Mouse (Mus musculus) kidney, postnatal 25 days (tissue): Measurements from ENCODE around the gene Psmd6.
A peak's percentile ranks its signal among the peaks of the same experiment; 100 is the strongest.

ENCODE experiments used
- DNase-seq, 2 experiments: peaks; one replicate each; pipeline ENCODE4 v3.0.0; 2021; ENCODE audit warnings: mixed read lengths in 2 of 2

The Psmd6 gene

DNA sequence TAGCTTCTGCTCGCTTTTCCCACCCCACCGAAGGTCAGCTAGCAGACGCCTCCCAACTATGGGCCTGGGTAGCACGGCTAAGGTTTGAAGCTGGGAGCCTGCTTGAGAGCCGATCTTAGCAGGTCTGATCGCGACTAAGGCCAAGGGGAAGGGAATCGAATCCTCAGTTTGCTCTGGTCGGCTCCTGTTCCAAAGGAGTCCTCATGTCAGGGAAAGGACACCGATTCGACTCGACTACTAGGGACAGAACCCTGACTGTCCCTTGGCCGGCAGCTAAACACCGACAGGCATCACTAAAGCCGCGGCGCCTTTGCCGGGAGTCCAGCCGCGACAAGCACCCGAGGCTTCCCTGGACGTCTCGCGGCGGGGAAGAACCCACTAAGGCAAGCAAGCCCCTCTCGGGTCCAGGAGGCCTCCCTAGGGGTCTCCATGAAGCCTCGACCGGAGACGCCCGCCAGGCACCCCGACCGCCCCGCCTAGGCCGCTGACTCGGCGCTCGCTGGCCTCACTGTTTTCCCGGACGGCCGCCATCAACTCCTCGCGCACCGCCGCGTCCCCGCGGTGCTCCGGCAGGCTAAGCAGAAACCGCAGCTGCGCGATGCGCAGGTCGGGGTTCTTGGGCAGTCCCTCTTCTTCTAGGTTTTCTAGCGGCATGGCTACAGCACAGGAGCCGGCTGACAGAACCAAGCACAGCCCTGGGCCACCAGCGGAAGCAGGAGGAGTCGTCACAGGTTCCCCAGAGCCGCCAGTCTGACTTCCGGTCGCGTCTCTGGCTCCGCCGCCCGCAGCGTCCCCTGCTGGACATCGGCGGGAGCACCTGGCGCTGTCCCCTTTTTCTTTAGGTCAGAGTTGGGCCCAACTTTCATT is at the start of gene Psmd6:
Psmd6 (minus strand) TSS at position 755 of the 867 bp plus-strand sequence.
- DNase-seq, result peak; percentile 91 to 93

DNA sequence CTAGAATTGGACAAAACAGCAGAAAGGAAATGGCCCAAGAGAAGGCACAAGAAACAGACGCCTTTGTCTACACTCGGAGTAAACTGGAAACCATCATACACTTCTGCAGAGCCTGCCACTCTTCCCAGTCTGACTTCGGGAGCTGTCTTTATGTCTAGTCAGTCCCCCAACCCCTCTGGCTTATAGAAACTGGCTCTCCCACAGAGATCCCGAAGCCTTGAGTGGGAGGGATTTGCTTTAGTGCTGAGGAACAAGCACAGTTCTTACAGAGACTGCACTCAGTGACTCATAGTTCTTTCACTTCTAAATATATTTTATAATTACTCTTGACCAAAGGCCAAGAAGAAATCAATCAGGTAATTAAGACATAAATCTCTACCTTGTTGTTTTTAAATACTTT is 10.1 kb downstream of the Psmd6 start:
- DNase-seq, result no peak

DNA sequence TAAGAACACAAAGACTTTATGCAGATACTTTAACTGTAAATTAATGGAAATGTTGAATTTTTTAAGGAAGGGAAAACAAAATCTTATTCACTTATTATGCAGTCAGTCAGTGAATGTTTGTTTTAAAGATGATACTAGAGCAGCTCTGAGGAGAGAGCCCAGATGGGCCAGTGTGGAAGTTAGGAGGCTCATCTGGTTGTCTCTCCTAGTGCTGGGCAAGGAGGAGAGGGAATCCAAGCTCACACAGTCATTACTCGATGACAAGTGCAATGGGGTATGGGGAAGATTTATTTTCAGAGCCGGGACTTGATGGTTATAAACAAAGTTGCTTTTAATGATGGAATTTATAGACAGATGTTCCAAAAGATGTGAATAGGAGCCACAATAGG is 15.9 kb downstream of the Psmd6 start:
- DNase-seq, result no peak

DNA sequence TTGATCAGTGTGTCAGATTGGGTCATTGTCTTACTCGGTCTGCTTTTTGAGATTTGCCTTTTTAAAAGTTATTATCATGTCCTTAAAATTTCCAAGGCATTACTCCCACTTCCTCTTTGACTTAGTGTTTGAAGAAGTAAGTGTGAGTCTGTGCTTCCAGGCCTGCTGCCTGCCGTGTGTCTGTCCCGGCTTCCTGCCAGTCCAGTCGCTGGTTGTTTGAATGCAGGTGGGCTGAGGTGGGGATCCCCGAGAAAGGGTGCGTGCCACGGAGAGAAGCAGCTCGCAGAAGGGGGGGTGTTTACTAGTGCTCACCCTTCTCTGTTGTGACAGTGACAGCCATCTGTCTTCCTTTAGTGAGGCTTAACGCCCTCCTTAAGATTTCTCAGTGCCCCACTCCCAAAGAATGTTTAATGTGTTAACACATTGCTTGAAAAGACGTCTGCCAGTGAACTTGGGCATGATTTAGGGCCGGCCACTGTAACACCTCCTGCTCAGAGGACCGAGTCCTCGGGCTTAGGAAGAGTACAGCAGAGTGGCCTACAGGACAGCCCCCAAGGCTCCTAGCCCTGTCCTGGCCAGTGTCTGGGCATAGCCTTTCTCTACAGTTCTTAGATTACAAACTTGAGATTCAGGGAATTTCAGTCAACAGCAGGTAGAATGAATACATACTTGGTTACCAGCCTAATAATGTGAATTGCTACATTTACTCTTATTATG is 16.4 kb downstream of the Psmd6 start:
- DNase-seq, result no peak

DNA sequence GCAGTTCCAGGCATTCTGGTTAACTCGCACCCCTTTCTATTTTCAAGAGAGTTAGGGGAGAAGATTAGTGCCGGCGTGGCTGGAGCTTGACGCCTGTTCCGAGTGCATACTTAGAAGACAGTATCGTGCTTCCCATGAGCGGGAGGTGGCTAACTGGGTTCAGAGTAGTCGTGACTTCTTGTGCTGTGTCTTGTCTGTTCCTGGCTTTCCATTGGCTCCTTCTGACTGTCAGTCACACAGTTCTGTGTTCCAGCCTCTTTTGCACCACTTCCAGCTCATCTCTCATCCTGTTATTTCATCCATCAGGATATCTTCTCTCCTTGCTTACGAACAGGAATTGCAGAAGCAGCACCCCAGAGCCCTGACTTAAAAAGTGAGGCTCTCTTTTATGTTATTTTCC is 19.5 kb downstream of the Psmd6 start:
- peak; percentile 58 to 59 for DNase-seq

DNA sequence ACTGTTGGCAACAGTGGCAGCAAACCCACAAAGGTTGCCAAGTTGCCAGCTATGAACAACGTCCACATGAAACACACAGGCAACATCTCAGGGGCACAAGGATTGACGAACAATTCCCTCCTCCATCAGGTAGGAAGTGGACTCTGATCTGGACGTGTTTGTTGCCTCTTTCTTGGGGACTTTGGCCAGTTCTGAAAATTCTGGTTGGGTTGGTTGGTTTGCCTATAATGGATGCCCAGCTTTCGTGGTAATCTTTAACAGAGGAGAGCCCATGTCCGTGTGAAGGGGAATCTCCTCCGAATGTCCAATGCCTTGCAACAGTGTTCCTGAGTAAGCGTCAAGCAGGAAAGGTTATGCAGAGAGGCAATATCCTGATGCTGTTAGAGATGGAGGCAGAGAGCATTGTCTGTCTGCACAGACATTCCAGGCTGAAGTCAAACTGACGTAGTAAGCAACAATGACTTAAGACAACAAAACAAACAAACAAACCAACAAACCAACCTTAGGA is 20.0 kb downstream of the Psmd6 start:
- DNase-seq, result peak; percentile 61 to 79

DNA sequence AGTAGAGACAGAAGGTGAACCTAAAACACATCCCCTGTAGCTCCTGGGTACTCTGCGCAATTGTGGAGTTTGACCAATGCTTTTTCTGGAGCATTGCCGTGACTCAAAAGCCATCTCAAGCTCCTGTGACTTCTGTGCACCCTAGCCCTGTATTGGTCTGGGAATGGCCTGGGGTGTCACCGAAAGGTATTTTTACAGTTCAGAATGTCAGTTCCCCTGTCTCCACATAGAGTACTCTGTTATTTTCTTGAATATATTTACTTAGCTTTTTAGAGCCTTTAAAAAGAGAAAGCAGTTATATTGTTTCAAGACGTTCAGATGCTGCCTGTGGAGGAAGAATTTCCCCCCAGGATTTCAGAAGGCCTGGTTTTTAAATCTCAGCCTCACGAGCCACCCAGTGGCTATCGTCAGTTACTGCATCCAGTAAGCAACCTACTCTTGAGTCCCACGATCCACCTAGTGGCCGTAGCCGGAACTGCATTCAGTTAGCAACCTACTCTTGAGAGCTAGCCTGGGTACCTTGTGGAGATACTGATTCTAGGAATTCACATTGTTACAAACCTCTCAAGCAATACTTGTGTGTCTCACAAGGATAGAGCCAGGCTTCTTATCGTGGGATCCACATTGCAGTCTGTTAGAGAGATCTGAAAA is 22.3 kb downstream of the Psmd6 start:
- peak; percentile 92 to 99 for DNase-seq

DNA sequence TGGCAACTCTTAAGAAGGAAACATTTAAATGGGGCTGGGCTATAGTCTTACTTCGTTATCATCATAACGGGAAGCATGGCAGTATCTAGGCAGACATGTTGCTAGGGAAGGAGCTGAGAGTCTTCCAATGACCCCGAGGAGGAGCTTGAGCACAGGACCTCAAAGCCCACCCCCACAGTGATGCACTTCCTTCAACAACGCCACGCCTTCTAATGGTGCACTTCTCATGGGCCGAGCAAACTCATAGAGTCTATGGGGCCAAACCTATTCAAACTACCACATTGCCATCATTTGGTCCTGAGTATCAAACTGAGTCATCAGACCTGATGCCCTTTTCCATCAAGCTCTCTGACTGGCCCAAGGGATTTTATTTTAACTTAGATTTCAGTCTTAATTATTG is 30.2 kb downstream of the Psmd6 start:
- no peak for DNase-seq

DNA sequence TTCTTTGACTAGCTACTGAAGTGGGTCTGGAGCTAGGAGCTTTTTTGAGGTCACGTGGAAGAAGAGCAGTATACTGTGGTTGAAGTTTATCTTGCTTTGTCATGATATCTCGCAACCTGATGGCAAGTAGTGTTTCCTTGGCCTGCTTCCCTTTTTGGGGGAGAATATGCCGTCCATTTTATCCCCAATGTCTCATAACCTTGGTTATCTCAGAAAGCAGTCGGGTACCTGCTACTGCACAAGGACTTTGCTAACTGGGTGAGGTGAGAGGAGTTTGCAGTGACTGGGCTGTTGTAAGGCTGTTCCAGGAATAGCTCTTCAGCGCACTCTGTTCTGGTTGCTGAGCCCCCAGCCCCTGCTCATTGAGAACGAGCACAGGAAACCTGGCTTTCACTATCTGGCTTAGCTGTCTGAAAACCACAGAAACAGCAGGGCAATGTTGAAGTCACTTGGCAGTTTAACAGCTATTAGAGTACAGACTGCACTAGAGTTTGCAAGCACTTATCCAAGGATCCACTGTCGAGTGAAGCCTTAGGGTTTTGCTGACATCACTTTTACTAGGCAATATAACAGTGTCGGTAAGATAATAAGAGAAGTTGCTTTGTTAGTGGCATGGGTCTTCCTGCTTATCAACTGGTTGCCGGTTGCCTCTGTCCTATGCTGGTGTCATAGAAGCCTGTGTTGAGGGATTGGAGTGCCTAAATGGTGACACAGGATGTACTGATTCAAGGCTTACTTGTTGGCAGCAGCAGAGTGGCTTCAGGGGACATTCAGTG is 32.6 kb downstream of the Psmd6 start:
- DNase-seq, result no peak

DNA sequence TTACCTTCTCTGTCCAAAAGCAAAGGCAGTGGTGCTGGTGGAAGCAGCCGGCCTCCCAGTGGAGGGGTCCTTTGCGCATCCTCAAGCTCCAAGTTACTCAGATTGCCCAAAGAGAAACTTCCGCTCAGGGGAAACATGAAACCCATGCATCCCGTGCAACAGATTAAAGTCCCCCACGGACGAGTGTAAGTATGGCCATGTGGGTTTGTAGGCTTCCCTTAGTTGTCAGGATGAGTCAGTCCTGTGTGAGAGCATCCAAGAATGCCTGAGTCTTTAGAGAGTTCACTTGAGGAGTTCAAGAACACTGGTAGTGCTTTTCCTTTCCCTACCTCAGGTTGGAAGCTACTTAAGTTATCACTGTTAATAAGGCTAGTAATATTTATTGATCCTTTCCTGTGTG is 33.4 kb downstream of the Psmd6 start:
- no peak for DNase-seq

DNA sequence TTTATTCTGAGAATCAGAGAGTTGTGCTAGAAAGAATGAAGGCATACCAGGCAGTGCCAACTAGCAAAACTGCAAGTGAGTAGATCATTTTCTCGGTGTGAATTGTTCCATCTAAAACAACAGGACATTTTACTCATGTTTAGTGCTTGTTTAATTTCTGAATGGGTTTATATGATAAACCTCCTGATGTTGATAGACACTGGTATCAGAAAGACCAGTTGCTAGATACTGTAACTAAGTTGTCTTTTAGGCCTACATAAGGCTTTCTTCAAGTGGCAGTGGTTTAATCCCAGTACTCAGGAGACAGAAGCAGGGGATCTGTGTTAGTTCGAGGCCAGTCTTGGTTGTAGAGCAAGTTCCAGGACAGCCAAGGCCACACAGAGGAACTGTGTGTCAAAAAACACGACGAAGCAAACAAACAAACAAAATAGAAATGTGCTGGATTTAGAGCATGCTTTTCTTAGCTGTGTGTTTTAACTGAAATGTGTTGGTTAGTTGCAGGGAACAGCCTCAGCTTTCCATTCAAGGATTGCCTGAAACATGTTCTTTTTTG is 34.0 kb downstream of the Psmd6 start:
- no peak for DNase-seq

DNA sequence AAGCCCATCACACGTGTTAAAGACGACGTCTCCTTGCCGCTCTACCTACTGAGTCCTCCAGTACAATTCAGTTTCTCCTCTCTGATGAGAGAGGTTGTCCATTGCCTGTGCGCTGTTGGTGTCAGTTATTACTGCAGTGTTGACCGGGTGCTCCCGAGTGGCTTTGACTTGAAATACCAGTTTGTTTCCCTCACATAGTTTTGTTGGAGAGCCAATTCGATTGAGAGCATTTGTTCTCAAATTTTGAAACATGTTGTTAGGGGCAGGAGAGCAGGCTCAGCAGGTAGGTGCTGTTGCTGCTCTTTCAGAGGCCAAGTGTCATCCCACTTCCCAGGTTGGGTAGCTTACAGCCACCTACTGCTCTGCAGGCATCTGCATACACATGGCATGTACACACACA is 37.0 kb downstream of the Psmd6 start:
- no peak for DNase-seq

DNA sequence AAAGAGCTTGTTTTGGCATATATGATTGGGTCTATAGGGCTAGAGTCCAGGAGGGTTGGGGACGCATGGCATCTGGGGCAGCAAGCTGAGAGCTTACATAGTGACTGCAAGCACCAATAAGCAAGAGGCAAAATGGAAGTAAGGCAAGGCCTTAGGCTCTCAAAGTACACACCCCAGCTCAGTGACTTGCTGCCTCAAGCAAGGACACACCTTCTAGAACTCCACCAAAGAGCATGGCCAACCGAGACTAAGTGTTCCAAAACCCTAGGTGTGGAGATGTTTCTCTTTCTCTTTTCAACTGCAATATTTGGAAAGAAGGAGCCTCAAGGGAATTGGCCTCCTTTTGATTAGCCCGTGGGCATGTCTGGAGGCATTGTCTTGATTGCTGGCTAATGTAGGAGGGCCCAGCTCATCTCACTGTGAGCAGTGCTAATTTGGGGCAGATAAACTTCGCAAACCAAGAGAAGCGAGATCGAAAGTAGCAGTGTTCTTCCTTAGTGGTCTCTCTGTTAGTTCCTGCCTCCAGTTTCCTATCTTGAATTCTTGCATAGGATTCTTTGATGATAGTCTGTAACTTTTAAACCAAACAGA is 40.1 kb downstream of the Psmd6 start:
- DNase-seq, result no peak

DNA sequence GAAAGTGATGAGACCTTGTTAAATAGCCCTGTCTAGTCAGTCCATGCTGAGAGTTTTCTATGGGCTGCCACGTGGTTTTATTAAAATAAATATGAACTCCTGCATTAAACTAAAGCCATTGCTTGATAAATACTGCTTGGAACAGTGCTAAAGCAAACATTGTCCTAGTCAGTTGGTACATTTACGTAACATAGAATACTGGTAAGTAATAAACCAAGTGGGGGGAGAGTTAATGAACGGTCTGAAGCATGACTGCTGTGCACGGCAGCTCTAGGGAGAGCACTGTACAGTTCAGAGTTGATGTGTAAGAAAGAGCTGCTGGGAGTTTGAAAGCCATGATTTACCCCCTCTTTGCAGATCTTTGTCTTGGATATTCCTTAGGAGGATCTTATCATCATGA is 49.3 kb downstream of the Psmd6 start:
- peak in 1 of 2 experiments; percentile 43 for DNase-seq

DNA sequence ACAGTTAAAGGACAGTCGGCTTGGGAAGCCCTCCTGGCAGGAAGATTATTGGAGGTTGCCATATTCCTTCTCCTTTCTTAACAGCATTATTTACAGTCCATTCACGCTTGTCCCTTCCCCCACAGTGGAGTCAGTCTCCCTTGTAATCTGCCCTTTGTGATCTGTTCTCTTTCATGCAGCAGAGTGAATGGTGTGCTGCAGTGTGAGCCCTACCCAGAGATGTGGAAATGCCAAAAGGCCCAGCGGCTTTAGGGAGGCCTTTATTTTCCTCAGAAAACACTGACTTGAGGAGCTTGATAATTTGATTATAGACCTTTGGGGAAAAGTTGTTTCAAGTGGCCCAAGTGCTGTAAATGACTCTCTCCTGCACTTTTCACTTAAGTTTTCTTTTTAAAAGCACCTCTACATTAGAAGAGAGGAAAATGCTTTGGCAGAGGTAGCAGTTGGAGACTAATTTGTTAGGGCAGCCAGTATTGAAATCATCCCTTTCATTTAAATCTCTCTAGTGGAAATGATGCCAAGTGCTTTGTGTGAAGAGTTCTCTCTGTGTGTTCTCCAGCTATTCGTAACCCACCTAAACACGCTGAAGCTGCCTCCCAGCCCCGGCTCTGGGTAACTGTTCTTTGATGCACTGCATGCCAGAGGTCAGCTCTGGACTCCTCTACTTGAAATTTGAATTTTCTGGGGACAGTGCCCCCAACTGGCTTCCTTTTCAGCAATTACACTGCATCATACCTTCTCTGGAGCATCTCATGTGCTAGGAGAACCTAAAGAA is 50.1 kb downstream of the Psmd6 start:
- DNase-seq, result no peak

DNA sequence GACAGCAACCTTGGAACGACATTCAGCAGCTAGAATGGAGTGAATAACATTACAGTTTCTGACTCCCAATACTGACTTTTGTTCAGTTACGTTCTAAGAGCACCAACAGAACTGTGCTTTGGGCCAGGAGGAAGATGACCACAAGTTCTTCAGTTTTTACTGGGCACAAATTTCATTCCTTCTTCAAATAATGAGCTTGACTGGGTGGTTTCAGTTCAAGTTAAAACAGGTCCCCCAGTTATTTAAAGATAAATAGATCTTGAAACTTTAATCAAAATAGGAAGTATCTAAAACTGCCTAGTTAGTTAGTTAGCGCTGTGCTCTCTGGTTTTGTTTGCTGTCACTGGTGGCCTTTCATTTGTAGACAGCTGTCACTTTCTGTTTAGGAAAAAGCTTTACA is 52.2 kb downstream of the Psmd6 start:
- no peak for DNase-seq

DNA sequence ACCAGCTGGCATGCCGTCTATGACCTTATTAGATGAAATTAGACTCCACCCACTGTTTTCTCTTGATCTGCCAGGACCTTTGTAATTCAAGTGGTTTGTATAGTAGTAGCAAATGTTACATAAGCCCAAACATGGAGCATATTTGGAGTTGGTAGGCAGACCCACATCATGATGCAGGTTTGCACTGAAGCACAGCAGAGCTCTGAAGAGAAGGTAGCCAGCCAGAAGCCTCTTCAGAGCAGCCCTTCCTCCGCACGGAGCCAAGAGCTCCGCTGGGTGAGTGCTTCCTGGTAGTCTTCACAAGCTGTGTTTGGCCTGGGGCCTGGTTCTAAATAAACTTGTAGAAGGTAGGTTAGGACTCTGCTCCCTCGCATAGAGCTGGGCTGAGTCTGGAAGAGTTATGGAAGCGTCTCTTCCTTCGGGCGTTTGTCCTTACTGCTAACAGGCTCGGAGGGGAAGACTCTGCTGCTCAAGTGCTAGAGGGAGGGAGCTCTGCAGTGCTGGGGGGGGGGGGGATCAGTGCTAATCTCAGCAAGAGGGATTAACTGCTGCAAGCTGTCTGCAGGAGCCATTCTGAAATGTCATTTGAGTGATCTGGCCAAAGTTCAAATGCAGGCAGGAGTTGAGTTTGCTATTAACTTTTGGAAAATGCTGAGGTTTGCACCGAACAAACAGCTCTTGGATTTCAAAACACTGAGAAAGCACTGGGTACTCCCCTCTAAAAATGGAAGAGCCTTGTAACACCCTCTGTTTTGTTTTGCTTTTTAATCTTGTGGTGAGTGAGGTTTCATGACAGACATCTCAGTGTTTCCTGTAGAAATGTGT is 52.9 kb downstream of the Psmd6 start:
- DNase-seq, result peak; percentile 67 to 76

DNA sequence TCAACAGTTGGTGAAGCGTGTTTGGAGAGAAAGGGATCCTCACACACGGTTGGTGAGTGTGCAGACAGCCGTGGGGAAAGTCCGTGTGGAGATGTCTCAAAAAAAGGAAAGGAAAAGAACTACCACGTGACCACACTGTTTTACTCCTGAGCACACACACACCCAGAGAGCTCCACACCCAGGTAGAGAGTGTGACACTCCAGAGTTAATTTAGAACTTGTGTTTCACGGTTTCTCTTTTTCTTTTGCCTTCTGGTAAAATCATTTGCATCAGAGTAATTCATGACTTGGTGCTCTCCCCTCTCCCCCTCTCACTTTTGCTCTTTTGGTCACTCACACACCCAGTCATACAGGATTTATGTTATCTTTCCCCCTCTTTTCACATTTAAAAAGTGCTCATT is 54.5 kb downstream of the Psmd6 start:
- DNase-seq, result no peak

DNA sequence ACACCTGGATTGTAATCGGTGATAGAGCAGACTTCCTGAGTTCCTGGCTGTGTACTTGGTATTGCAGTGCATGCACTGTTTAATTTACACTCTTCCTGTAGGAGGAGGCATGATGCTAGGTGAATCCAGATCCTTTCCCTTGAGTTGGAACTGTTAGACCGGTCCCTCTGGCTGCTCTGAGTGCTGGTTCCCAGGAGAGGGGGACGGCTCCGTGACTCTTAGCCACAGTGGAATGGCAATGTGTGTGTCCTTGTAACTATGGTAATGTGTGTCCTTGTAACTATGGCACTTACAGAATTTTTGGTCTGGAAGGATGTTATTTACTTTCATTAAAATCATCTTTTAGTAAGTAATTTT is 55.7 kb downstream of the Psmd6 start:
- no peak for DNase-seq

DNA sequence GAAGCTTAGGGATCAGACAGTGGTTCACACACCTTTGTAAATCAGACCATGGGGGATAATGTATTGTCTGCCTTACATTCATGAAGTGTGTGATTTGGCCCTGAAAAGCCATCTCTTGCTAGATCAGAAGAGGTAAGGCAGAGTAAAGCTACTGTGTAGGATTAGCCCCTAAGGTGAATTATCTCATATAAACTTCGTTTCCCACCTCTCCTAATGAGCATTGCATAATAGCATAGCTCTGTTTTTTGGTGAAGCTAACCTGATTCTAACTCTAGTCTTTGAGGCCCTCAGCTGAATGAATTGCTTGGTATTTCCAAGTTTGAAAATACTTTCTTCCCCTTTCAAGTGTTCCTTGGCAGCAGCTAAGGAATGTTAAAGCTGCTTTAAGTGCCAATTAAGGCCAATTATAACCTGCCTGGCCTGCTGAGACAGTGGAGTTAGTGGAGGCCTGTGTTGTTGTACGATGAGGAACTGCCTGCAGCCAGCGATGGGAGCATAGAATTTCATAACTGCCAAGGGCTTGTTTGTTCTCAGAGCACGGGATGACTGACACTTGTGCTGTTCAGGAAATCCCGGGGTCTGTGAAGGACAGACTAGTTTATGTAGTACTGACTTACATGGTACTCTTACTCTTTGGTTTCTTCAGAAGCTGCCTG is 56.2 kb downstream of the Psmd6 start:
- no peak for DNase-seq
